Mouse (Mus musculus) c-Kit-positive CD71-positive TER-119-negative erythroid progenitor cells, embryonic 14.5 days (primary cell): ENCODE results near the gene Ap5b1.

Experiments used
- DNase-seq: peaks from one replicate; pipeline ENCODE4 v3.0.0-alpha.2; 2013; ENCODE audit warnings: low read depth

Ap5b1 gene

DNA sequence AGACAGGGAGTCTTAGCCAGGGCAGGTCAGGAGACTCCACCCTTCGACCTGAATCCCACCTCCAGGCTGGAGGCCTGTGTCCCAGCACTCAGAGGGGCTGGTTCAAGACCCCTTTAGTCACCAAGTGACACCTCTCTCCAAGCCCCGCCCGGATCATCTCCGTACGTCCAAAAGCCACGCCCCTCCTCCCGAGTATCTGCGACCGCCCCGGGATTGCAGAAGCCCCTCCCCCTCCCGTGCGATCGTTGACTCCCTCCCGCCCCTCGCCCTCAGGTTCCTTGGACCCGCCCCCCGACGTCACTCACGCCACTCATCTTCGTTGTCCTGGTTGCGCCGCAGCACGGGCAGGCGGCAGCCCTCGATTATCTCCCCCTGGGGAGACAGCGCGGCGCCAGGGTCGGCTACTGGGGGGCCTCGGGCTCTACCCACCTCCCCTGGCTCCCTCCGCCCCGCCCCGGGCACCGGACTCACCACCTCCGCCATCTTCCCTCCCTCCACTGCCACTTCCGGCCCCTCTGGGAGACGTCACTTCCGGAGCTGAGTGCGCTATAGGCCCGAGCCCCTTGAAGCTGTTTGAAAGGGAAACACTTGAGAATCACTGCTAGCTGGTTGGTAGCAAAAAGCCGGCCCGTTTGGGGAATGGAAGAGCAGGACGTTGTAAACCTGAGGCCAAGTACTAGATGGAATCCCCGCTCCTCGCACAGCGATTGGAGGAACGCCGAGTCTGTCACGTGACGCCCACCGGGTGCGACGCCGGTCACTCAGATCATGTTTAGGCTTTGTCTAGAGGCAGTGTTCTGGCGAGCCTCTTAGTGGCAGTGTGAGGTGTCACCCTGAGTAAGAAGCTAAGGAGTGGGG, 42.0 kb downstream of the Ap5b1 start, which contains the start of gene Kat5:
Gene Kat5 (minus strand): TSS at position 691 of the 858 bp plus-strand sequence.
- DNase-seq, result peak; percentile 79

DNA sequence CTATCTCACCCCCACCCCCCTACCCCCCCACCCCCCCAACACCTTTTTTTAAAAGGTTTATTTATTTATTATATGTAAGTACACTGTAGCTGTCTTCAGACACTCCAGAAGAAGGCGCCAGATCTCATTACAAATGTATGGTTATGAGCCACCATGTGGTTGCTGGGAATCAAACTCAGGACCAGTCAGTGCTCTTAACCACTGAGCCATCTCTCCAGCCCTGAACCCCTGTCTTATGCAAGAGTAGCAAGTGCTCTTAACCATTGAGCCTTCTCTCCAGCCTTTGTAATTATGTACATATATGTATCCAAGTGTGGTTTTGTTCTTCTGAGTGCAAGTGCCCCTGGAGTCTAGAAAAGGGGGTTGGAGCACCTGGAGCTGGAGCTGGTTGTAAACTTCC, 44.1 kb downstream of the Ap5b1 start:
- DNase-seq, result no peak

DNA sequence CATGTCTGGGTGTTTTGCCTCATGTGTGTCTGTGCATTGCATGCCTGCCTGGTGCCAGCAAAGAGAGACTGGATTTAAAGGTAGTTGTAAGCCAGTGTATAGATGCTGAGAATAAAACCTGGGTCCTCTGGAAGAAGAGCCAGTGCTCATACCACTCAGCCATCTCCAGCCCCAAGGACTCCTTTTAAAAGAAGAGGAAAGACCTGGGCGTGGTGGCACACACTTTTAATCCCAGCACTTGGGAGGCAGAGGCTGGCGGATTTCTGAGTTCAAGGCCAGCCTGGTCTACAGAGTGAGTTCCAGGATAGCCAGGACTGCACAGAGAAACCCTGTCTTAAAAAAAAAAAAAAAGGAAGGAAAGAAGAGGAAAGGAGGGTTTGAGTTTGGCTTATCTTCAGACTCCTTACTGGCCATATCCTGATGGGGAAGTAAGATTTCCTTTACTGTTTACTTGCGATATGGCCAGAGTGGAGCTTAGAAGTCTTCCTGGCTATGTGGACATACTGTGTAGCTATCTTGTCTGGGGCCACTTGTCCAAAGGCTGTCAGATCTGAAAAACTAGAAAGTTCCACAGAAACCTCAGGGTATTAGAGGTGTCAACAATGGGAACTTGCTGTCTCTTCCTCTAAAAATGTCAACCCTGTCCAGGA, 45.1 kb downstream of the Ap5b1 start:
- no peak for DNase-seq

DNA sequence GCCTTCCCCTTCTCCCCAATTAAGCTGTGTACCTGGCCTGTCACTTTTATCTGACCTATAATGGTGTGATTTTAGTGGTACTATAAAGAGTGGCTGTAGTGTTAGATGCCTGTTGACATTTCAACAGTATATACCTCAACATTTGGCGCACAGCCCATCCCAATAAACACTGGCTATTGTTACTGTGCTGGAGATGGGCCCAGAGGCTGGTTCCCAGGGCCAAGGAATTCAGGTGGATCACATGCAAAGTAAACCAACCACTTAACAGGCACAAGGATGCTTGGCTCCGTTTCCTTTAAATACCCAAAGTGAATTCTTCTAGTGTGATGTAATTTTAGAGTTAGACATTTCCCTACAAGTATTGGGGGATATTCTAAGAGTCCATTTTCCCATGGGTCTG, 47.1 kb downstream of the Ap5b1 start:
- no peak for DNase-seq

DNA sequence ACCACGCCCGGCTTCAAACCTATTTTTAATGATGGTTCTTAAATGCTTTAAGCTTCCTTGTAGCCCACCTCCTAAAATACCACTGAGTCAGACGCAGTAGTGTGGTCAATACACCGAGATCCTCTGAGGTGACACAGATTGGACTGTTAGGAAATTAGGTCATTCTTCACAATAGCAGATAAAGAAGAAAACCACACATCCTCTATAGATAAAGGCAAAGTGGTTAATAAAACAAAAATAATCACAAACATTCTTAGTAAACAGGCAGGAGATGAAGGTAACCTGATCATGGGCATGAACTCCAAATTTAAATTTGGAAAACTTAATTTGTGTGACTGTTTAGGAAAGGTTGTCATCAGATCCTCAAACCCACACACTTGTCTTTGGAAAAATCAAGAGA, 52.2 kb downstream of the Ap5b1 start:
- DNase-seq, result no peak
